Mouse (Mus musculus): ENCODE measurements around the gene Kat2b. TPM values are rescaled to one million over a fixed set of nuclear protein-coding genes. Genes with fewer than 3 reads are reported as not detected.
"Not testable (repeated sequence)": the region's sequence is repeated elsewhere in the genome, so short reads cannot be mapped to it uniquely, and the experiment has no call there.

Gene Kat2b
- polyA plus RNA-seq, 1 experiment from 2014 or later: 5.5 TPM

GRCm38 (mm10) chr17:53588097-53588855 is 21.6 kb downstream of the Kat2b start:
- Histone ChIP-seq H3K27me3 (ENCODE audit: control insufficient read depth, insufficient read depth, low read length) (no peaks in the 10 kb centered on the region), H3K4me2 (no peak overlapping the region), H3K9ac (ENCODE audit: low read length) (no peak overlapping the region), H3K27ac (ENCODE audit: low read depth, low read length) (no peak overlapping the region), H3K4me3 (ENCODE audit: low read depth, low read length) (no peak overlapping the region), H3K9me3 (ENCODE audit: control insufficient read depth, low read length) (no peaks in the 10 kb centered on the region), H3K4me1 (ENCODE audit: control insufficient read depth, insufficient read depth, low read length) (no peaks in the 10 kb centered on the region), H3K36me3 (ENCODE audit: control insufficient read depth, insufficient read depth, low read length) (no peaks in the 10 kb centered on the region)
- ATAC-seq (ENCODE audit: low FRiP score): no peak
- 86% methylated on average over 9 of the region's 9 CpGs for WGBS
- DNase-seq (ENCODE audit: low spot score, missing footprints): no peak

GRCm38 (mm10) chr17:53590110-53590509 is 23.4 kb downstream of the Kat2b start:
- H3K36me3 ChIP-seq (ENCODE audit: control insufficient read depth, insufficient read depth, low read length): no peaks in the 10 kb centered on the region
- no peak overlapping the region for H3K4me3 ChIP-seq (ENCODE audit: low read depth, low read length)
- no peaks in the 10 kb centered on the region for H3K4me1 ChIP-seq (ENCODE audit: control insufficient read depth, insufficient read depth, low read length)
- ATAC-seq (ENCODE audit: low FRiP score) (no peak), DNase-seq (ENCODE audit: low spot score, missing footprints) (no peak)
- H3K9ac ChIP-seq (ENCODE audit: low read length): no peak overlapping the region
- H3K27me3 ChIP-seq (ENCODE audit: control insufficient read depth, insufficient read depth, low read length): no peaks in the 10 kb centered on the region
- no peak overlapping the region for H3K4me2 ChIP-seq
- WGBS: 95% methylated on average over 6 of the region's 6 CpGs
- H3K9me3 ChIP-seq (ENCODE audit: control insufficient read depth, low read length): no peaks in the 10 kb centered on the region
- no peak overlapping the region for H3K27ac ChIP-seq (ENCODE audit: low read depth, low read length)

GRCm38 (mm10) chr17:53591910-53592309 is 25.2 kb downstream of the Kat2b start:
- DNase-seq (ENCODE audit: low spot score, missing footprints) (no peak), ATAC-seq (ENCODE audit: low FRiP score) (no peak)
- no peak overlapping the region for H3K27ac ChIP-seq (ENCODE audit: low read depth, low read length)
- no peak overlapping the region for H3K9ac ChIP-seq (ENCODE audit: low read length)
- no peaks in the 10 kb centered on the region for H3K9me3 ChIP-seq (ENCODE audit: control insufficient read depth, low read length)
- WGBS: 93% methylated on average over 5 of the region's 5 CpGs
- no peak overlapping the region for H3K4me2 ChIP-seq
- no peaks in the 10 kb centered on the region for H3K36me3 ChIP-seq (ENCODE audit: control insufficient read depth, insufficient read depth, low read length)
- no peak overlapping the region for H3K4me3 ChIP-seq (ENCODE audit: low read depth, low read length)
- no peaks in the 10 kb centered on the region for H3K27me3 ChIP-seq (ENCODE audit: control insufficient read depth, insufficient read depth, low read length)
- peaks cover 4% of the 10 kb centered on the region for H3K4me1 ChIP-seq (ENCODE audit: control insufficient read depth, insufficient read depth, low read length)

GRCm38 (mm10) chr17:53594590-53594989 is 27.9 kb downstream of the Kat2b start:
- no peak overlapping the region for H3K4me3 ChIP-seq (ENCODE audit: low read depth, low read length)
- no peak overlapping the region for H3K9ac ChIP-seq (ENCODE audit: low read length)
- no peak overlapping the region for H3K4me2 ChIP-seq
- H3K9me3 ChIP-seq (ENCODE audit: control insufficient read depth, low read length): no peaks in the 10 kb centered on the region
- H3K4me1 ChIP-seq (ENCODE audit: control insufficient read depth, insufficient read depth, low read length): peaks cover 4% of the 10 kb centered on the region
- no peak overlapping the region for H3K27ac ChIP-seq (ENCODE audit: low read depth, low read length)
- DNase-seq (ENCODE audit: low spot score, missing footprints): peak; percentile 19
- no peaks in the 10 kb centered on the region for H3K27me3 ChIP-seq (ENCODE audit: control insufficient read depth, insufficient read depth, low read length)
- no peaks in the 10 kb centered on the region for H3K36me3 ChIP-seq (ENCODE audit: control insufficient read depth, insufficient read depth, low read length)
- ATAC-seq (ENCODE audit: low FRiP score): no peak
- WGBS: 85% methylated on average over 4 of the region's 4 CpGs

GRCm38 (mm10) chr17:53595527-53595926 is 28.9 kb downstream of the Kat2b start:
- Histone ChIP-seq H3K4me2 (no peak overlapping the region), H3K9ac (ENCODE audit: low read length) (no peak overlapping the region), H3K4me1 (ENCODE audit: control insufficient read depth, insufficient read depth, low read length) (peaks cover 4% of the 10 kb centered on the region), H3K27me3 (ENCODE audit: control insufficient read depth, insufficient read depth, low read length) (no peaks in the 10 kb centered on the region), H3K27ac (ENCODE audit: low read depth, low read length) (0 out of 2 replicates have a peak overlapping the region, but pooled peaks have one; percentile 20), H3K4me3 (ENCODE audit: low read depth, low read length) (no peak overlapping the region), H3K9me3 (ENCODE audit: control insufficient read depth, low read length) (no peaks in the 10 kb centered on the region), H3K36me3 (ENCODE audit: control insufficient read depth, insufficient read depth, low read length) (no peaks in the 10 kb centered on the region)
- ATAC-seq (ENCODE audit: low FRiP score) (no peak), DNase-seq (ENCODE audit: low spot score, missing footprints) (no peak)
- 87% methylated on average over 8 of the region's 8 CpGs for WGBS

GRCm38 (mm10) chr17:53596314-53596882 is 29.7 kb downstream of the Kat2b start:
- DNase-seq (ENCODE audit: low spot score, missing footprints) (peak; percentile 87), ATAC-seq (ENCODE audit: low FRiP score) (peak; percentile 83)
- Histone ChIP-seq H3K27me3 (ENCODE audit: control insufficient read depth, insufficient read depth, low read length) (no peaks in the 10 kb centered on the region), H3K9me3 (ENCODE audit: control insufficient read depth, low read length) (no peaks in the 10 kb centered on the region), H3K4me3 (ENCODE audit: low read depth, low read length) (no peak overlapping the region), H3K36me3 (ENCODE audit: control insufficient read depth, insufficient read depth, low read length) (no peaks in the 10 kb centered on the region), H3K9ac (ENCODE audit: low read length) (no peak overlapping the region), H3K4me2 (no peak overlapping the region), H3K4me1 (ENCODE audit: control insufficient read depth, insufficient read depth, low read length) (peaks cover 4% of the 10 kb centered on the region), H3K27ac (ENCODE audit: low read depth, low read length) (peak overlapping the region; percentile 20; the same call in 1 of the 2 replicates)
- 28% methylated on average over 3 of the region's 3 CpGs for WGBS

GRCm38 (mm10) chr17:53596941-53597790 is 30.5 kb downstream of the Kat2b start:
- peaks cover 4% of the 10 kb centered on the region for H3K4me1 ChIP-seq (ENCODE audit: control insufficient read depth, insufficient read depth, low read length)
- no peak overlapping the region for H3K27ac ChIP-seq (ENCODE audit: low read depth, low read length)
- 85% methylated on average over 11 of the region's 11 CpGs for WGBS
- H3K4me2 ChIP-seq: no peak overlapping the region
- H3K9me3 ChIP-seq (ENCODE audit: control insufficient read depth, low read length): no peaks in the 10 kb centered on the region
- H3K9ac ChIP-seq (ENCODE audit: low read length): no peak overlapping the region
- DNase-seq (ENCODE audit: low spot score, missing footprints) (peak; percentile 81), ATAC-seq (ENCODE audit: low FRiP score) (no peak)
- H3K4me3 ChIP-seq (ENCODE audit: low read depth, low read length): no peak overlapping the region
- no peaks in the 10 kb centered on the region for H3K36me3 ChIP-seq (ENCODE audit: control insufficient read depth, insufficient read depth, low read length)
- no peaks in the 10 kb centered on the region for H3K27me3 ChIP-seq (ENCODE audit: control insufficient read depth, insufficient read depth, low read length)

GRCm38 (mm10) chr17:53598571-53598970 is 31.9 kb downstream of the Kat2b start:
- peak; percentile 66 for DNase-seq (ENCODE audit: low spot score, missing footprints)
- Histone ChIP-seq H3K9me3 (ENCODE audit: control insufficient read depth, low read length) (no peaks in the 10 kb centered on the region), H3K27me3 (ENCODE audit: control insufficient read depth, insufficient read depth, low read length) (no peaks in the 10 kb centered on the region), H3K36me3 (ENCODE audit: control insufficient read depth, insufficient read depth, low read length) (no peaks in the 10 kb centered on the region), H3K4me1 (ENCODE audit: control insufficient read depth, insufficient read depth, low read length) (peaks cover 4% of the 10 kb centered on the region), H3K4me3 (ENCODE audit: low read depth, low read length) (no peak overlapping the region), H3K27ac (ENCODE audit: low read depth, low read length) (no peak overlapping the region), H3K4me2 (no peak overlapping the region), H3K9ac (ENCODE audit: low read length) (no peak overlapping the region)
- WGBS: 90% methylated on average over 4 of the region's 4 CpGs
- no peak for ATAC-seq (ENCODE audit: low FRiP score)

GRCm38 (mm10) chr17:53603236-53603635 is 36.6 kb downstream of the Kat2b start:
- H3K9me3 ChIP-seq (ENCODE audit: control insufficient read depth, low read length); ATAC-seq (ENCODE audit: low FRiP score); H3K36me3 ChIP-seq (ENCODE audit: control insufficient read depth, insufficient read depth, low read length); H3K9ac ChIP-seq (ENCODE audit: low read length); H3K27ac ChIP-seq (ENCODE audit: low read depth, low read length); H3K4me2 ChIP-seq; H3K27me3 ChIP-seq (ENCODE audit: control insufficient read depth, insufficient read depth, low read length); H3K4me3 ChIP-seq (ENCODE audit: low read depth, low read length); DNase-seq (ENCODE audit: low spot score, missing footprints); H3K4me1 ChIP-seq (ENCODE audit: control insufficient read depth, insufficient read depth, low read length): not testable (repeated sequence)
- WGBS: no CpG with 5 or more reads among the region's 7 CpGs

Measured in midbrain, embryonic 11.5 days (tissue).